ENCODE assay signal across 28 mouse cellular contexts in the genomic region with DNA sequence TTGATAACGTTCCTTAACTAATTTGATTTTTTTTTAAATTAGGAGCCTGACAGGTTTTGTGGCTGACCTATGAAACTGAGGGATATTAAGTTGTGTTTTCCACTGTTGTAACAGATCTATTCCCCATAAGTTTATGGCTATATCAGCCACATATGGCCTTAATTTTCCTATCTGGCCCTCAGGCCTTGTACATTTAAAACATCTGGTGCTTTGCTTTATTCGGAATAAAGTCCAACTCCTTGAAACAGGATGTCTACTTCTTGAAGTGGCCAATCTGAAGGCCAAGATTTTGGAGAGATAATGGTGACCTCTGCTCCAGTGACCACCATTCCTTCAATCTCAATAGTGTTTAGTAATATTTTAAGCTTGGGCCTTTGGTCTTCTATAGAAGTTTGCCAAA. TPM values are rescaled to one million over a fixed set of nuclear protein-coding genes. Genes with fewer than 3 reads are reported as not detected.
DNase-seq lines count a peak whose midpoint lies in the region; ATAC-seq and TF ChIP-seq lines count a peak whose summit lies in the region.
"Had no signal": no experiment of that assay in that cellular context is flagged by ENCODE, and none has a peak within 500 bp of the region (broad histone marks: within the 10 kb centered on the region; RNA-seq: fewer than 3 reads in every experiment).

No protein-coding gene starts in this region.

- H3K36me3 ChIP-seq in limb, embryonic 11.5 days (ENCODE audit: control insufficient read depth, insufficient read depth, low read length), result no peaks in the 10 kb centered on the region
- no peaks in the 10 kb centered on the region for H3K36me3 ChIP-seq in limb, embryonic 10.5 days
- H3K36me3 ChIP-seq in limb, embryonic 14.5 days (ENCODE audit: control insufficient read depth, insufficient read depth, low read length), result no peaks in the 10 kb centered on the region
- H3K36me3 ChIP-seq: embryonic facial prominence, embryonic 12.5 days; embryonic facial prominence, embryonic 15.5 days; forebrain, embryonic 10.5 days; forebrain, embryonic 12.5 days; G1E had no signal

- no peak for ATAC-seq in limb, embryonic 11.5 days (ENCODE audit: insufficient number of reproducible peaks, low FRiP score, low TSS enrichment, low read depth)
- no peak for ATAC-seq in limb, embryonic 14.5 days (ENCODE audit: low FRiP score, low read depth)
- ATAC-seq: activated CD4-positive, CD25-positive, alpha-beta regulatory T cell, adult 4 months; CD4-positive, CD25-positive, alpha-beta regulatory T cell, adult 4 months; forebrain, embryonic 14.5 days; forebrain, embryonic 16.5 days; Patski had no signal

- H3K27me3 ChIP-seq in limb, embryonic 11.5 days (ENCODE audit: control insufficient read depth, insufficient read depth, low read length), result no peaks in the 10 kb centered on the region
- H3K27me3 ChIP-seq in limb, embryonic 10.5 days (ENCODE audit: low read depth, poor library complexity, severe bottlenecking), result peaks cover 12% of the 10 kb centered on the region; the same call in 1 of the 2 replicates
- no peaks in the 10 kb centered on the region for H3K27me3 ChIP-seq in limb, embryonic 14.5 days (ENCODE audit: control insufficient read depth, insufficient read depth, low read length)
- H3K27me3 ChIP-seq: embryonic facial prominence, embryonic 12.5 days had no signal

- no peaks in the 10 kb centered on the region for H3K9me3 ChIP-seq in limb, embryonic 11.5 days (ENCODE audit: control insufficient read depth, low read length)
- no peaks in the 10 kb centered on the region for H3K9me3 ChIP-seq in limb, embryonic 10.5 days (replicated peaks)
- H3K9me3 ChIP-seq in limb, embryonic 14.5 days (ENCODE audit: control insufficient read depth, low read length), result no peaks in the 10 kb centered on the region
- H3K9me3 ChIP-seq: embryonic facial prominence, embryonic 12.5 days; embryonic facial prominence, embryonic 15.5 days; forebrain, embryonic 10.5 days; forebrain, embryonic 12.5 days; G1E had no signal

- 12% methylated on average over 2 of the region's 2 CpGs for WGBS in limb, embryonic 11.5 days
- WGBS in limb, embryonic 10.5 days, result 28% methylated on average over 2 of the region's 2 CpGs
- 26% methylated on average over 2 of the region's 2 CpGs for WGBS in limb, embryonic 14.5 days

- H3K4me2 ChIP-seq in limb, embryonic 11.5 days (ENCODE audit: low read depth, severe bottlenecking), result no peak overlapping the region
- H3K4me2 ChIP-seq in limb, embryonic 14.5 days (replicated peaks; ENCODE audit: low read depth, low read length, severe bottlenecking), result no peak overlapping the region
- H3K4me2 ChIP-seq: embryonic facial prominence, embryonic 12.5 days; embryonic facial prominence, embryonic 15.5 days; forebrain, embryonic 12.5 days had no signal

- H3K9ac ChIP-seq in limb, embryonic 11.5 days (ENCODE audit: low read length), result no peak overlapping the region
- no peak overlapping the region for H3K9ac ChIP-seq in limb, embryonic 14.5 days (ENCODE audit: low read depth, low read length, severe bottlenecking)
- H3K9ac ChIP-seq: embryonic facial prominence, embryonic 12.5 days; embryonic facial prominence, embryonic 15.5 days; forebrain, embryonic 12.5 days had no signal

- 0 out of 2 replicates have a peak, but pooled peaks cover 3% of the 10 kb centered on the region for H3K4me1 ChIP-seq in limb, embryonic 11.5 days (ENCODE audit: control insufficient read depth, insufficient read depth, low read length)
- peaks cover 23% of the 10 kb centered on the region for H3K4me1 ChIP-seq in limb, embryonic 10.5 days
- no peaks in the 10 kb centered on the region for H3K4me1 ChIP-seq in limb, embryonic 14.5 days (ENCODE audit: control insufficient read depth, insufficient read depth, low read length)
- H3K4me1 ChIP-seq: embryonic facial prominence, embryonic 15.5 days; forebrain, embryonic 12.5 days had no signal

- no peak for TF ChIP-seq POLR2A in limb, embryonic 14.5 days (IDR thresholded peaks at IDR 0.05; ENCODE audit: borderline replicate concordance, extremely low read depth, insufficient read depth, insufficient read length)

- H3K27ac ChIP-seq in limb, embryonic 11.5 days (replicated peaks; ENCODE audit: low read depth, low read length), result 0 out of 2 replicates have a peak overlapping the region, but pooled peaks have one; percentile 36
- no peak overlapping the region for H3K27ac ChIP-seq in limb, embryonic 10.5 days
- no peak overlapping the region for H3K27ac ChIP-seq in limb, embryonic 14.5 days (replicated peaks; ENCODE audit: low read depth, low read length)
- H3K27ac ChIP-seq: embryonic facial prominence, embryonic 12.5 days; embryonic facial prominence, embryonic 15.5 days; forebrain, embryonic 10.5 days; forebrain, embryonic 12.5 days had no signal

- no peak for DNase-seq in limb, embryonic 11.5 days (ENCODE audit: low spot score)
- DNase-seq in limb, embryonic 10.5 days (ENCODE audit: low spot score), result no peak
- peak; percentile 64 for DNase-seq in NIH3T3 (ENCODE audit: low read depth)
- peak; percentile 42 for DNase-seq in limb, embryonic 14.5 days (ENCODE audit: low spot score)
- no peak for DNase-seq in spleen, adult 12 weeks (ENCODE audit: low spot score)
- DNase-seq in Muller cell, postnatal 12 days (ENCODE audit: inconsistent ontology term), result no peak
- DNase-seq: adrenal gland, adult 8-10 months; adrenal gland, postnatal 14 days; adrenal gland, postnatal 36 days; B cell, adult 2 months; cerebellum, adult 11-12 months; cerebellum, adult 2 months; cerebellum, adult 9-10 months; cerebellum, postnatal 10 days; cerebellum, postnatal 25 days had no signal

- no peak overlapping the region for H3K4me3 ChIP-seq in limb, embryonic 11.5 days (ENCODE audit: low read depth, low read length)
- no peak overlapping the region for H3K4me3 ChIP-seq in limb, embryonic 10.5 days
- no peak overlapping the region for H3K4me3 ChIP-seq in limb, embryonic 14.5 days (replicated peaks; ENCODE audit: low read length)
- H3K4me3 ChIP-seq: embryonic facial prominence, embryonic 12.5 days; embryonic facial prominence, embryonic 15.5 days; erythroblast, embryonic 14.5 days; forebrain, embryonic 10.5 days; forebrain, embryonic 12.5 days had no signal

RNA-seq across cellular contexts. Expression of a gene that starts 14.3 kb away (rescaled TPM):
- 1.7 and 1.8 TPM in 2 replicates for polyA plus RNA-seq in limb, embryonic 11.5 days (2014; fragmentation: Nextera tagmentation; extraction: Ambion mirVana)
- 0.58 and 0.84 TPM in 2 replicates for polyA plus RNA-seq in limb, embryonic 10.5 days (2016; fragmentation: Nextera tagmentation; extraction: Ambion mirVana)
- 21.4 and 26.7 TPM in 2 replicates for polyA plus RNA-seq in limb, embryonic 14.5 days (2012; rRNA removed)
- polyA plus RNA-seq in limb, embryonic 14.5 days (2014; fragmentation: Nextera tagmentation; extraction: Ambion mirVana), result 14.6 and 20.5 TPM in 2 replicates
- polyA plus RNA-seq: activated CD4-positive, CD25-positive, alpha-beta regulatory T cell, adult 4 months; erythroblast, embryonic 14.5 days; G1E; Patski had no signal

RNA-seq across cellular contexts. Expression of a gene that starts 18.4 kb away (rescaled TPM):
- 54.4 and 57.9 TPM in 2 replicates for polyA plus RNA-seq in limb, embryonic 11.5 days (2014; fragmentation: Nextera tagmentation; extraction: Ambion mirVana)
- polyA plus RNA-seq in limb, embryonic 10.5 days (2016; fragmentation: Nextera tagmentation; extraction: Ambion mirVana), result 28.5 and 43.4 TPM in 2 replicates
- 211 and 272 TPM in 2 replicates for polyA plus RNA-seq in limb, embryonic 14.5 days (2012; rRNA removed)
- 167 and 172 TPM in 2 replicates for polyA plus RNA-seq in limb, embryonic 14.5 days (2014; fragmentation: Nextera tagmentation; extraction: Ambion mirVana)

RNA-seq across cellular contexts. Expression of a gene that starts 37.5 kb away (rescaled TPM):
- polyA plus RNA-seq in limb, embryonic 11.5 days (2014; fragmentation: Nextera tagmentation; extraction: Ambion mirVana), result 0.69 and 1.0 TPM in 2 replicates
- polyA plus RNA-seq in limb, embryonic 10.5 days (2016; fragmentation: Nextera tagmentation; extraction: Ambion mirVana), result 0.60 and 2.0 TPM in 2 replicates
- 0.19 TPM in 1 of 2 replicates, not detected in the other for polyA plus RNA-seq in limb, embryonic 14.5 days (2012; rRNA removed)
- 0.37 and 1.3 TPM in 2 replicates for polyA plus RNA-seq in limb, embryonic 14.5 days (2014; fragmentation: Nextera tagmentation; extraction: Ambion mirVana)
- polyA plus RNA-seq: activated CD4-positive, CD25-positive, alpha-beta regulatory T cell, adult 4 months; cerebellum, adult 2 months; cortical plate, adult 2 months; erythroblast, embryonic 14.5 days; forebrain, embryonic 14.5 days; frontal cortex, adult 2 months; G1E had no signal

RNA-seq across cellular contexts. Expression of a gene that starts 54.7 kb away (rescaled TPM):
- polyA plus RNA-seq in limb, embryonic 11.5 days (2014; fragmentation: Nextera tagmentation; extraction: Ambion mirVana), result 18.8 and 22.8 TPM in 2 replicates
- 27.2 and 42.1 TPM in 2 replicates for polyA plus RNA-seq in limb, embryonic 10.5 days (2016; fragmentation: Nextera tagmentation; extraction: Ambion mirVana)
- polyA plus RNA-seq in limb, embryonic 14.5 days (2012; rRNA removed), result 36.5 and 51.7 TPM in 2 replicates
- 11.9 and 15.3 TPM in 2 replicates for polyA plus RNA-seq in limb, embryonic 14.5 days (2014; fragmentation: Nextera tagmentation; extraction: Ambion mirVana)

RNA-seq across cellular contexts. Expression of a gene that starts 57.1 kb away (rescaled TPM):
- polyA plus RNA-seq in limb, embryonic 11.5 days (2014; fragmentation: Nextera tagmentation; extraction: Ambion mirVana), result 1.5 and 1.7 TPM in 2 replicates
- 0.73 and 0.96 TPM in 2 replicates for polyA plus RNA-seq in limb, embryonic 10.5 days (2016; fragmentation: Nextera tagmentation; extraction: Ambion mirVana)
- 1.8 and 2.7 TPM in 2 replicates for polyA plus RNA-seq in limb, embryonic 14.5 days (2012; rRNA removed)
- polyA plus RNA-seq in limb, embryonic 14.5 days (2014; fragmentation: Nextera tagmentation; extraction: Ambion mirVana), result 2.7 TPM in 2 replicates
- polyA plus RNA-seq: activated CD4-positive, CD25-positive, alpha-beta regulatory T cell, adult 4 months; CD4-positive, CD25-positive, alpha-beta regulatory T cell, adult 4 months; erythroblast, embryonic 14.5 days had no signal

Comparison
In these comparisons a context has a peak if more than half of its experiments do, and no peak if none do; other contexts are left out.
1. DNase-seq: peak in NIH3T3 (single experiment) and limb, embryonic 14.5 days (single experiment); none in limb, embryonic 11.5 days (single experiment), limb, embryonic 10.5 days (single experiment), spleen, adult 12 weeks (single experiment) and Muller cell, postnatal 12 days (single experiment).